Comparison of ENCODE assay signal across 10 mouse cellular contexts in the genomic region with DNA sequence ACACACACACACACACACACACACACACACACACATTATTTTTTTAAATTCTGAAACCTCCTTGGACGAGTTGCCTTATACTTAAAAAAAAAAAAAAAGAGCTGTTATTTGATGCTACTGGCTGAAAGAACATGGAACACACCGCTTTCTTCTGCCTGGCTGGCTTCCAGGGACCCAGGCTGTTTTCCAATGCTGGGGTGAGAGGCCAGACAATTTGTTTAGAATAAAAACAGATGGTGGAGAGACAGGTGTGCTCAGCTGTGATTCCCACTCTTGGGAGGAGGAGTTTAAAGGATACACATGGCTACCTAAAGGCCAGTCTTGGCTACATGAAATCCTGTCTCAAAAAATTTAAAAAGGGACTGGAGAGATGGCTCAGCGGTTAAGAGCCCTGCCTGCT. TPM values are rescaled to one million over a fixed set of nuclear protein-coding genes. Genes with fewer than 3 reads are reported as not detected.
DNase-seq lines count a peak whose midpoint lies in the region; ATAC-seq lines count a peak whose summit lies in the region.
"Had no signal": no experiment of that assay in that cellular context is flagged by ENCODE, and none has a peak within 500 bp of the region (broad histone marks: within the 10 kb centered on the region; RNA-seq: fewer than 3 reads in every experiment).

No protein-coding gene starts in this region.

- no peak overlapping the region for H3K9ac ChIP-seq in forebrain, embryonic 11.5 days (ENCODE audit: low read length)
- no peak overlapping the region for H3K9ac ChIP-seq in embryonic facial prominence, embryonic 11.5 days (replicated peaks; ENCODE audit: low read length)
- no peak overlapping the region for H3K9ac ChIP-seq in hindbrain, embryonic 11.5 days (ENCODE audit: low read depth, low read length)
- H3K9ac ChIP-seq: lung, embryonic 15.5 days had no signal

- peaks cover 18% of the 10 kb centered on the region for H3K4me1 ChIP-seq in forebrain, embryonic 11.5 days (replicated peaks; ENCODE audit: control insufficient read depth, insufficient read depth, low read length)
- H3K4me1 ChIP-seq in forebrain, embryonic 10.5 days = peaks cover 57% of the 10 kb centered on the region
- no peaks in the 10 kb centered on the region; the same call in 1 of the 2 replicates for H3K4me1 ChIP-seq in embryonic facial prominence, embryonic 11.5 days (ENCODE audit: control insufficient read depth, insufficient read depth, low read length)
- H3K4me1 ChIP-seq in hindbrain, embryonic 11.5 days (replicated peaks; ENCODE audit: control insufficient read depth, insufficient read depth, low read length) = peaks cover 8% of the 10 kb centered on the region; the same call in 1 of the 2 replicates

- H3K27me3 ChIP-seq in forebrain, embryonic 11.5 days (ENCODE audit: control insufficient read depth, insufficient read depth, low read length) = no peaks in the 10 kb centered on the region
- no peaks in the 10 kb centered on the region for H3K27me3 ChIP-seq in forebrain, embryonic 10.5 days (ENCODE audit: poor library complexity, severe bottlenecking)
- no peaks in the 10 kb centered on the region for H3K27me3 ChIP-seq in embryonic facial prominence, embryonic 11.5 days (ENCODE audit: control insufficient read depth, insufficient read depth, low read length)
- H3K27me3 ChIP-seq in hindbrain, embryonic 11.5 days (ENCODE audit: control insufficient read depth, insufficient read depth, low read length) = no peaks in the 10 kb centered on the region
- H3K27me3 ChIP-seq: CH12.LX; lung, embryonic 15.5 days had no signal

- no peak for DNase-seq in forebrain, embryonic 11.5 days (ENCODE audit: low spot score)
- no peak for DNase-seq in forebrain, embryonic 10.5 days (ENCODE audit: extremely low spot score, low spot score)
- peak; percentile 71 for DNase-seq in embryonic facial prominence, embryonic 11.5 days (ENCODE audit: low spot score)
- no peak for DNase-seq in hindbrain, embryonic 11.5 days (ENCODE audit: low spot score)
- DNase-seq in lung, postnatal 4 days = peak; percentile 57 to 85
- DNase-seq in layer of hippocampus, adult 9-11 months = no peak
- DNase-seq in frontal cortex, adult 2 months (ENCODE audit: extremely low spot score in 1 of 2, low spot score in 1 of 2) = no peak
- DNase-seq in right cerebral cortex, adult 18-20 months = no peak

- no peak overlapping the region for H3K4me2 ChIP-seq in forebrain, embryonic 11.5 days (ENCODE audit: low read depth, low read length, severe bottlenecking)
- H3K4me2 ChIP-seq in embryonic facial prominence, embryonic 11.5 days (ENCODE audit: low read depth, low read length) = no peak overlapping the region
- H3K4me2 ChIP-seq in hindbrain, embryonic 11.5 days (replicated peaks; ENCODE audit: low read depth, low read length) = no peak overlapping the region
- H3K4me2 ChIP-seq: lung, embryonic 15.5 days had no signal

- no peaks in the 10 kb centered on the region for H3K36me3 ChIP-seq in forebrain, embryonic 11.5 days (ENCODE audit: control insufficient read depth, insufficient read depth, low read length)
- H3K36me3 ChIP-seq in forebrain, embryonic 10.5 days (replicated peaks) = peaks cover 6% of the 10 kb centered on the region
- no peaks in the 10 kb centered on the region for H3K36me3 ChIP-seq in embryonic facial prominence, embryonic 11.5 days (replicated peaks; ENCODE audit: control insufficient read depth, insufficient read depth, low read depth, low read length)
- no peaks in the 10 kb centered on the region for H3K36me3 ChIP-seq in hindbrain, embryonic 11.5 days (ENCODE audit: control insufficient read depth, insufficient read depth, low read length)
- H3K36me3 ChIP-seq: lung, embryonic 15.5 days had no signal

- no peak for ATAC-seq in forebrain, embryonic 11.5 days (replicated peaks; ENCODE audit: low FRiP score)
- ATAC-seq in embryonic facial prominence, embryonic 11.5 days (replicated peaks; ENCODE audit: insufficient number of reproducible peaks, low FRiP score, low TSS enrichment, low read depth) = no peak
- no peak for ATAC-seq in hindbrain, embryonic 11.5 days (ENCODE audit: low FRiP score)

- H3K9me3 ChIP-seq in forebrain, embryonic 11.5 days (ENCODE audit: control insufficient read depth, low read length) = no peaks in the 10 kb centered on the region
- peaks cover 6% of the 10 kb centered on the region; the same call in 1 of the 2 replicates for H3K9me3 ChIP-seq in forebrain, embryonic 10.5 days
- no peaks in the 10 kb centered on the region; the same call in 1 of the 2 replicates for H3K9me3 ChIP-seq in embryonic facial prominence, embryonic 11.5 days (replicated peaks; ENCODE audit: control insufficient read depth, low read length)
- no peaks in the 10 kb centered on the region for H3K9me3 ChIP-seq in hindbrain, embryonic 11.5 days (ENCODE audit: control insufficient read depth, low read length)
- H3K9me3 ChIP-seq: lung, embryonic 15.5 days had no signal

- peak overlapping the region; percentile 5; the same call in 1 of the 2 replicates for H3K27ac ChIP-seq in forebrain, embryonic 11.5 days (ENCODE audit: low read depth, low read length)
- no peak overlapping the region for H3K27ac ChIP-seq in forebrain, embryonic 10.5 days
- no peak overlapping the region for H3K27ac ChIP-seq in embryonic facial prominence, embryonic 11.5 days (replicated peaks; ENCODE audit: low read depth, low read length)
- H3K27ac ChIP-seq in hindbrain, embryonic 11.5 days (ENCODE audit: low read depth, low read length) = peak overlapping the region; percentile 67; the same call in 1 of the 2 replicates
- H3K27ac ChIP-seq: lung, embryonic 15.5 days had no signal

- WGBS in forebrain, embryonic 11.5 days = 57% methylated on average over 3 of the region's 3 CpGs
- 70% methylated on average over 3 of the region's 3 CpGs for WGBS in forebrain, embryonic 10.5 days
- 40% methylated on average over 3 of the region's 3 CpGs for WGBS in embryonic facial prominence, embryonic 11.5 days
- WGBS in hindbrain, embryonic 11.5 days = 61% methylated on average over 3 of the region's 3 CpGs

- no peak overlapping the region for H3K4me3 ChIP-seq in forebrain, embryonic 11.5 days (ENCODE audit: low read depth, low read length)
- no peak overlapping the region for H3K4me3 ChIP-seq in forebrain, embryonic 10.5 days
- H3K4me3 ChIP-seq in embryonic facial prominence, embryonic 11.5 days (ENCODE audit: low read depth, low read length) = no peak overlapping the region
- H3K4me3 ChIP-seq in hindbrain, embryonic 11.5 days (ENCODE audit: low read depth, low read length) = no peak overlapping the region
- H3K4me3 ChIP-seq: lung, embryonic 15.5 days had no signal

RNA-seq across cellular contexts. Expression of a gene that starts 4.1 kb away (rescaled TPM):
- 19.0 and 19.5 TPM in 2 replicates for polyA plus RNA-seq in forebrain, embryonic 11.5 days (2014; fragmentation: Nextera tagmentation; extraction: Ambion mirVana)
- 7.8 and 8.9 TPM in 2 replicates for polyA plus RNA-seq in forebrain, embryonic 10.5 days (2016; fragmentation: Nextera tagmentation; extraction: Ambion mirVana)
- 15.9 and 17.1 TPM in 2 replicates for polyA plus RNA-seq in embryonic facial prominence, embryonic 11.5 days (2014; fragmentation: Nextera tagmentation; extraction: Ambion mirVana)
- 6.2 and 11.0 TPM in 2 replicates for polyA plus RNA-seq in hindbrain, embryonic 11.5 days (2014; fragmentation: Nextera tagmentation; extraction: Ambion mirVana)
- 2.1 and 2.6 TPM in 2 replicates for polyA plus RNA-seq in frontal cortex, adult 2 months (2012; rRNA removed)

RNA-seq across cellular contexts. Expression of a gene that starts 5.5 kb away (rescaled TPM):
- 1.4 and 1.8 TPM in 2 replicates for polyA plus RNA-seq in forebrain, embryonic 11.5 days (2014; fragmentation: Nextera tagmentation; extraction: Ambion mirVana)
- 1.2 and 1.4 TPM in 2 replicates for polyA plus RNA-seq in forebrain, embryonic 10.5 days (2016; fragmentation: Nextera tagmentation; extraction: Ambion mirVana)
- 0.52 and 0.63 TPM in 2 replicates for polyA plus RNA-seq in embryonic facial prominence, embryonic 11.5 days (2014; fragmentation: Nextera tagmentation; extraction: Ambion mirVana)
- 1.5 and 1.7 TPM in 2 replicates for polyA plus RNA-seq in hindbrain, embryonic 11.5 days (2014; fragmentation: Nextera tagmentation; extraction: Ambion mirVana)
- polyA plus RNA-seq in frontal cortex, adult 2 months (2012; rRNA removed) = 58.7 and 72.7 TPM in 2 replicates

RNA-seq across cellular contexts. Expression of a gene that starts 28.9 kb away (rescaled TPM):
- 20.4 and 22.7 TPM in 2 replicates for polyA plus RNA-seq in forebrain, embryonic 11.5 days (2014; fragmentation: Nextera tagmentation; extraction: Ambion mirVana)
- polyA plus RNA-seq in forebrain, embryonic 10.5 days (2016; fragmentation: Nextera tagmentation; extraction: Ambion mirVana) = 7.3 and 9.3 TPM in 2 replicates
- polyA plus RNA-seq in embryonic facial prominence, embryonic 11.5 days (2014; fragmentation: Nextera tagmentation; extraction: Ambion mirVana) = 5.3 and 6.6 TPM in 2 replicates
- polyA plus RNA-seq in hindbrain, embryonic 11.5 days (2014; fragmentation: Nextera tagmentation; extraction: Ambion mirVana) = 17.6 and 19.5 TPM in 2 replicates
- 63.1 and 73.0 TPM in 2 replicates for polyA plus RNA-seq in frontal cortex, adult 2 months (2012; rRNA removed)

RNA-seq across cellular contexts. Expression of a gene that starts 39.3 kb away (rescaled TPM):
- polyA plus RNA-seq in forebrain, embryonic 11.5 days (2014; fragmentation: Nextera tagmentation; extraction: Ambion mirVana) = 123 and 132 TPM in 2 replicates
- polyA plus RNA-seq in forebrain, embryonic 10.5 days (2016; fragmentation: Nextera tagmentation; extraction: Ambion mirVana) = 149 and 150 TPM in 2 replicates
- 100 and 102 TPM in 2 replicates for polyA plus RNA-seq in embryonic facial prominence, embryonic 11.5 days (2014; fragmentation: Nextera tagmentation; extraction: Ambion mirVana)
- polyA plus RNA-seq in hindbrain, embryonic 11.5 days (2014; fragmentation: Nextera tagmentation; extraction: Ambion mirVana) = 96.9 and 97.3 TPM in 2 replicates
- polyA plus RNA-seq in frontal cortex, adult 2 months (2012; rRNA removed) = 236 and 239 TPM in 2 replicates

RNA-seq across cellular contexts. Expression of a gene that starts 43.9 kb away (rescaled TPM):
- 12.3 and 13.0 TPM in 2 replicates for polyA plus RNA-seq in forebrain, embryonic 11.5 days (2014; fragmentation: Nextera tagmentation; extraction: Ambion mirVana)
- 4.3 and 6.8 TPM in 2 replicates for polyA plus RNA-seq in forebrain, embryonic 10.5 days (2016; fragmentation: Nextera tagmentation; extraction: Ambion mirVana)
- 3.7 and 4.2 TPM in 2 replicates for polyA plus RNA-seq in embryonic facial prominence, embryonic 11.5 days (2014; fragmentation: Nextera tagmentation; extraction: Ambion mirVana)
- 7.8 and 11.0 TPM in 2 replicates for polyA plus RNA-seq in hindbrain, embryonic 11.5 days (2014; fragmentation: Nextera tagmentation; extraction: Ambion mirVana)
- polyA plus RNA-seq in frontal cortex, adult 2 months (2012; rRNA removed) = 132 and 134 TPM in 2 replicates

Comparison
In these comparisons a context has a peak if more than half of its experiments do, and no peak if none do; other contexts are left out.
1. H3K27ac ChIP-seq: peak in forebrain, embryonic 11.5 days (single experiment) and hindbrain, embryonic 11.5 days (single experiment); none in forebrain, embryonic 10.5 days (single experiment) and embryonic facial prominence, embryonic 11.5 days (single experiment).
2. DNase-seq: peak in embryonic facial prominence, embryonic 11.5 days (single experiment) and lung, postnatal 4 days (2 of 2); none in forebrain, embryonic 11.5 days (single experiment), forebrain, embryonic 10.5 days (single experiment), hindbrain, embryonic 11.5 days (single experiment), layer of hippocampus, adult 9-11 months (single experiment), frontal cortex, adult 2 months (0 of 2) and right cerebral cortex, adult 18-20 months (single experiment).
3. RNA of a gene that starts 5.5 kb away (polyA plus RNA-seq): 58.7 to 72.7 TPM in frontal cortex, adult 2 months; 1.4 to 1.8 TPM in forebrain, embryonic 11.5 days, 1.5 to 1.7 TPM in hindbrain, embryonic 11.5 days, 1.2 to 1.4 TPM in forebrain, embryonic 10.5 days and 0.52 to 0.63 TPM in embryonic facial prominence, embryonic 11.5 days; every median in the first group is over 10 times any median in the second.